Mouse (Mus musculus) CH12.LX (cell line): ENCODE data around the gene Rasgef1c. TPM values are rescaled to one million over a fixed set of nuclear protein-coding genes. Genes with fewer than 3 reads are reported as not detected.
A peak's percentile ranks its signal among the peaks of the same experiment; 100 is the strongest.

Experiments
- DNase-seq: peaks from one replicate; pipeline ENCODE4 v3.0.0-alpha.2; 2013; ENCODE audit errors: extremely low read depth
- H3K27ac ChIP-seq: 2 replicates; pipeline ENCODE4 v1.5.1; 2012; ENCODE audit warnings: low read depth, mild to moderate bottlenecking, control low read depth, moderate library complexity; ENCODE audit not compliant: insufficient read depth
- H3K27me3 ChIP-seq: replicated peaks from 2 replicates; pipeline ENCODE3; 2012; ENCODE audit warnings: inconsistent platforms
- H3K36me3 ChIP-seq, 2 experiments: replicated peaks in 1 of 2; 2 replicates each; pipeline versions ENCODE3 to v1.6.1; 2012; ENCODE audit warnings: inconsistent platforms in 1 of 2, low read length in 1 of 2, mild to moderate bottlenecking in 1 of 2, mixed read lengths in 1 of 2, moderate library complexity in 1 of 2; ENCODE audit not compliant: control insufficient read depth in 1 of 2, insufficient read depth in 1 of 2
- H3K4me1 ChIP-seq, 2 experiments: 2 replicates each; pipeline ENCODE4 v1.6.1; 2012; ENCODE audit warnings: inconsistent platforms in 1 of 2, moderate library complexity in 1 of 2; ENCODE audit not compliant: insufficient read depth in 2 of 2, control insufficient read depth in 1 of 2
- H3K4me2 ChIP-seq: 2 replicates; pipeline ENCODE4 v1.6.1; 2012; ENCODE audit warnings: low read depth, mild to moderate bottlenecking, control low read depth; ENCODE audit not compliant: poor library complexity, insufficient read depth, severe bottlenecking
- H3K4me3 ChIP-seq, 3 experiments: fragments of 150-350 bp in 1 of 3; sonication (generic) in 1 of 3; replicated peaks in 1 of 3; 2 replicates each; pipeline versions ENCODE3 to v1.5.1; 2011 to 2012; ENCODE audit warnings: low read depth in 2 of 3, low read length in 2 of 3, mild to moderate bottlenecking in 2 of 3, moderate library complexity in 2 of 3, control low read depth in 1 of 3, improper control_type of control experiment in 1 of 3, inconsistent platforms in 1 of 3, mixed read lengths in 1 of 3; ENCODE audit not compliant: poor library complexity in 1 of 3
- H3K79me2 ChIP-seq: replicated peaks from 2 replicates; pipeline ENCODE4 v1.6.1; 2012; ENCODE audit warnings: mild to moderate bottlenecking, moderate library complexity; ENCODE audit not compliant: control insufficient read depth, poor library complexity, insufficient read depth, severe bottlenecking; ENCODE audit errors: extremely low read depth
- H3K9ac ChIP-seq: 2 replicates; pipeline ENCODE4 v1.6.1; 2012; ENCODE audit warnings: low read depth, mild to moderate bottlenecking, control low read depth, moderate library complexity; ENCODE audit not compliant: insufficient read depth
- H3K9me3 ChIP-seq: replicated peaks from 2 replicates; pipeline ENCODE3; 2012; ENCODE audit warnings: low read length, inconsistent platforms, mixed read lengths
- BHLHE40 ChIP-seq: IDR thresholded peaks from 2 replicates; pipeline ENCODE4 v1.6.1; 2011; ENCODE audit warnings: mild to moderate bottlenecking, low read depth, low read length, improper control_type of control experiment
- CHD1 ChIP-seq: IDR thresholded peaks from 2 replicates; pipeline ENCODE4 v1.6.1; 2012; ENCODE audit warnings: low read depth, low read length, improper control_type of control experiment, inconsistent platforms
- CHD2 ChIP-seq: IDR thresholded peaks from 2 replicates; pipeline ENCODE4 v1.6.1; 2011; ENCODE audit warnings: low read length, improper control_type of control experiment
- CTCF ChIP-seq, 2 experiments: IDR thresholded peaks in 1 of 2; conservative IDR thresholded peaks in 1 of 2; 2 replicates each; pipeline ENCODE4 v1.5.1; 2011 to 2012; ENCODE audit warnings: low read depth in 2 of 2, low read length in 2 of 2, improper control_type of control experiment in 1 of 2, inconsistent platforms in 1 of 2, mild to moderate bottlenecking in 1 of 2, moderate library complexity in 1 of 2
- E2F4 ChIP-seq: IDR thresholded peaks from 2 replicates; pipeline ENCODE4 v1.6.1; 2011; ENCODE audit warnings: low read depth, low read length, improper control_type of control experiment; ENCODE audit not compliant: insufficient replicate concordance
- ELF1 ChIP-seq: IDR thresholded peaks from 2 replicates; pipeline ENCODE4 v1.6.1; 2014; ENCODE audit warnings: low read depth, mild to moderate bottlenecking, inconsistent platforms, low read length, improper control_type of control experiment
- EP300 ChIP-seq: IDR thresholded peaks from 2 replicates; pipeline ENCODE4 v1.6.1; 2011; ENCODE audit warnings: low read length, improper control_type of control experiment
- ETS1 ChIP-seq: conservative IDR thresholded peaks from 2 replicates; pipeline ENCODE4 v1.6.1; 2012; ENCODE audit warnings: low read depth, mild to moderate bottlenecking, inconsistent platforms, low read length, improper control_type of control experiment, moderate library complexity
- GABPA ChIP-seq: IDR thresholded peaks from 2 replicates; pipeline ENCODE4 v1.6.1; 2012; ENCODE audit warnings: low read depth, low read length, improper control_type of control experiment, inconsistent platforms; ENCODE audit not compliant: insufficient replicate concordance
- HCFC1 ChIP-seq: IDR thresholded peaks from 2 replicates; pipeline ENCODE4 v1.6.1; 2012; ENCODE audit warnings: low read depth, mild to moderate bottlenecking, inconsistent platforms, low read length, improper control_type of control experiment
- IRF4 ChIP-seq: IDR thresholded peaks from 2 replicates; pipeline ENCODE4 v1.6.1; 2014; ENCODE audit warnings: low read depth, mild to moderate bottlenecking, inconsistent platforms, low read length, improper control_type of control experiment
- JUN ChIP-seq: IDR thresholded peaks from 2 replicates; pipeline ENCODE4 v1.6.1; 2011; ENCODE audit warnings: low read depth, mild to moderate bottlenecking, low read length, improper control_type of control experiment, moderate library complexity; ENCODE audit not compliant: insufficient read depth
- JUND ChIP-seq: conservative IDR thresholded peaks from 2 replicates; pipeline ENCODE4 v1.6.1; 2011; ENCODE audit warnings: low read depth, low read length, improper control_type of control experiment
- KAT2A ChIP-seq: IDR thresholded peaks from 2 replicates; pipeline ENCODE4 v1.6.1; 2012; ENCODE audit warnings: low read length, improper control_type of control experiment, inconsistent platforms; ENCODE audit not compliant: insufficient replicate concordance
- MAFK ChIP-seq: IDR thresholded peaks from 2 replicates; pipeline ENCODE4 v1.6.1; 2011; ENCODE audit warnings: low read length, improper control_type of control experiment; ENCODE audit not compliant: insufficient replicate concordance
- MAX ChIP-seq: IDR thresholded peaks from 2 replicates; pipeline ENCODE4 v1.6.1; 2011; ENCODE audit warnings: low read length, improper control_type of control experiment
- MAZ ChIP-seq: IDR thresholded peaks from 2 replicates; pipeline ENCODE4 v1.6.1; 2012; ENCODE audit warnings: low read depth, mild to moderate bottlenecking, inconsistent platforms, low read length, improper control_type of control experiment, moderate library complexity
- MEF2A ChIP-seq: IDR thresholded peaks from 2 replicates; pipeline ENCODE4 v1.6.1; 2014; ENCODE audit warnings: low read depth, mild to moderate bottlenecking, inconsistent platforms, low read length, improper control_type of control experiment, borderline replicate concordance
- MXI1 ChIP-seq: IDR thresholded peaks from 2 replicates; pipeline ENCODE4 v1.6.1; 2011; ENCODE audit warnings: mild to moderate bottlenecking, low read depth, low read length, improper control_type of control experiment
- MYC ChIP-seq: IDR thresholded peaks from 2 replicates; pipeline ENCODE4 v1.6.1; 2011; ENCODE audit warnings: low read depth, mild to moderate bottlenecking, improper control_type of control experiment, low read length
- NELFE ChIP-seq: IDR thresholded peaks from 2 replicates; pipeline ENCODE4 v1.6.1; 2011; ENCODE audit warnings: low read depth, low read length, improper control_type of control experiment
- NRF1 ChIP-seq: IDR thresholded peaks from 2 replicates; pipeline ENCODE4 v1.6.1; 2014; ENCODE audit warnings: low read depth, mild to moderate bottlenecking, inconsistent platforms, low read length, improper control_type of control experiment, moderate library complexity
- PAX5 ChIP-seq: IDR thresholded peaks from 2 replicates; pipeline ENCODE4 v1.6.1; 2012; ENCODE audit warnings: low read length, inconsistent platforms, mixed read lengths
- POLR2A ChIP-seq: IDR thresholded peaks from 2 replicates; pipeline ENCODE4 v1.6.1; 2011; ENCODE audit warnings: low read depth, mild to moderate bottlenecking, improper control_type of control experiment, low read length
- POLR2AphosphoS2 ChIP-seq: IDR thresholded peaks from 2 replicates; pipeline ENCODE4 v1.6.1; 2011; ENCODE audit warnings: low read depth, low read length, improper control_type of control experiment
- RAD21 ChIP-seq: IDR thresholded peaks from 2 replicates; pipeline ENCODE4 v1.6.1; 2011; ENCODE audit warnings: low read depth, mild to moderate bottlenecking, low read length, improper control_type of control experiment, moderate library complexity
- RCOR1 ChIP-seq: conservative IDR thresholded peaks from 2 replicates; pipeline ENCODE4 v1.6.1; 2012; ENCODE audit warnings: low read depth, mild to moderate bottlenecking, inconsistent platforms, low read length, improper control_type of control experiment
- SIN3A ChIP-seq: IDR thresholded peaks from 2 replicates; pipeline ENCODE4 v1.6.1; 2012; ENCODE audit warnings: low read length, improper control_type of control experiment, inconsistent platforms
- SMC3 ChIP-seq: IDR thresholded peaks from 2 replicates; pipeline ENCODE4 v1.6.1; 2011; ENCODE audit warnings: low read depth, low read length, improper control_type of control experiment
- TBP ChIP-seq: conservative IDR thresholded peaks from 2 replicates; pipeline ENCODE4 v1.6.1; 2011; ENCODE audit warnings: low read depth, low read length, improper control_type of control experiment
- TCF12 ChIP-seq: IDR thresholded peaks from 2 replicates; pipeline ENCODE4 v1.6.1; 2014; ENCODE audit warnings: low read depth, mild to moderate bottlenecking, inconsistent platforms, low read length, improper control_type of control experiment
- UBTF ChIP-seq: IDR thresholded peaks from 2 replicates; pipeline ENCODE4 v1.6.1; 2012; ENCODE audit warnings: low read depth, mild to moderate bottlenecking, inconsistent platforms, low read length, improper control_type of control experiment, moderate library complexity
- USF1 ChIP-seq: IDR thresholded peaks from 2 replicates; pipeline ENCODE4 v1.6.1; 2014; ENCODE audit warnings: low read depth, mild to moderate bottlenecking, inconsistent platforms, low read length, improper control_type of control experiment
- USF2 ChIP-seq: conservative IDR thresholded peaks from 2 replicates; pipeline ENCODE4 v1.6.1; 2011; ENCODE audit warnings: low read depth, low read length, improper control_type of control experiment
- ZC3H11A ChIP-seq: IDR thresholded peaks from 2 replicates; pipeline ENCODE4 v1.6.1; 2012; ENCODE audit warnings: low read depth, mild to moderate bottlenecking, inconsistent platforms, low read length, improper control_type of control experiment
- ZKSCAN1 ChIP-seq: IDR thresholded peaks from 2 replicates; pipeline ENCODE4 v1.6.1; 2012; ENCODE audit warnings: low read depth, inconsistent platforms, low read length, improper control_type of control experiment, borderline replicate concordance
- ZMIZ1 ChIP-seq: IDR thresholded peaks from 2 replicates; pipeline ENCODE4 v1.6.1; 2012; ENCODE audit warnings: low read depth, mild to moderate bottlenecking, inconsistent platforms, low read length, improper control_type of control experiment
- ZNF384 ChIP-seq: IDR thresholded peaks from 2 replicates; pipeline ENCODE4 v1.6.1; 2012; ENCODE audit warnings: low read depth, low read length, improper control_type of control experiment, inconsistent platforms
- dilution Hi-C: fragments of 300-500 bp; cut with MboI; formaldehyde crosslinking; loops from 2 replicates; pipeline ENCODE4 v1.14.3; 2020; ENCODE audit warnings: low sequenced_read_pairs; ENCODE audit not compliant: extremely low pct_unique_long_range_greater_than_20kb, extremely low pct_ligation_motif_present
- in situ Hi-C: fragments of 300-500 bp; cut with MboI; formaldehyde crosslinking; loops from 3 replicates; pipeline ENCODE4 v1.14.3; 2019; ENCODE audit warnings: low sequenced_read_pairs, low pct_ligation_motif_present, low pct_unique_long_range_greater_than_20kb, mixed read lengths
- polyA plus RNA-seq: library from polyadenylated mRNA; unstranded; fragments of >175 nt; gene quantifications from 2 replicates; pipeline ENCODE4 v1.2.1, GENCODE M21; 2012; ENCODE audit warnings: low read depth; ENCODE audit not compliant: insufficient read length
- total RNA-seq, 2 experiments: library from RNA; depleted of rRNA; stranded (reverse); fragments of 300-350 nt in 1 of 2; fragments of >200 nt in 1 of 2; gene quantifications; 2 replicates each; pipeline ENCODE4 v1.2.3; 2012 to 2014

Rasgef1c gene
- total and polyA plus RNA-seq, 3 experiments = not detected

DNA sequence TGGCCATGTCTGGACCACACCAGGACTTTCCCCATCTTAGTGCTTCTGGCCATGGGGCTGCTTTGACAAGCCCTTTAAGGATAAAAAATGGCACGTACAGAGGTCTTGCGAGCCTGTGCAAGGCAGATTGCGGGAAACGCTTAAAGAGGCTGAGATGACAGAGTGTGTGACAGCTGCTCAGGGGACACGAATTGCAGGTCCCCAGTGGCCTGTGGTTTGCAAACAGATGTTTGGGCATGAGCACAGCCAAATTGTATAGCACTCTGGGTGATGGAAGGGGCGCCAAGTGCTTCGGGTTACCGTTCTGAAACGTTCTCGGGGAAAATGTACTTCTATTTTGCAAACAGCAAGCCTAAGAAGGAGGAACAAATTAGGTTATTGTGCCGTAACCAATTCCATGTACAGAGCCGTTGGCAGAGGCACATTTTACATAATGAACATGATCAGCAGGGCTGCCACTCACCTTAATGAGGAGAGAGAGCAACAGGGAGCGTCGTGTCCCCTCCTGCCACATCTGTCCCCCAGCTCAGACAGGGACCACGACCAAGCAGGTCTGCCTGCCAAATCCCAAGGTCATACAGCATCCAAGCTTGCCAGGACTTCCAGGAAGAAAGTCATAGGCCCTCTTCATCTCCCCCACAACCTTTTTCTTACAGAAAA is 17.0 kb downstream of the Rasgef1c start:
- Histone ChIP-seq H3K27me3 (peaks cover 84% of the 10 kb centered on the region), H3K9ac (no peak overlapping the region), H3K36me3 (no peaks in the 10 kb centered on the region), H3K4me3 (no peak overlapping the region), H3K79me2 (no peaks in the 10 kb centered on the region), H3K27ac (no peak overlapping the region), H3K9me3 (no peaks in the 10 kb centered on the region), H3K4me1 (peaks cover 13 to 29% of the 10 kb centered on the region in 2 experiments), H3K4me2 (peak overlapping the region; percentile 11; the same call in 1 of the 2 replicates)
- DNase-seq = peak; percentile 83
- dilution Hi-C loops = no loop called here
- in situ Hi-C loops = no loop called here
- TF ChIP-seq MEF2A = peak; percentile 58
- TF ChIP-seq JUN = no peak
- TF ChIP-seq SIN3A = peak; percentile 65
- TF ChIP-seq UBTF = 0 out of 2 replicates have a peak, but pooled peaks have one; percentile 25
- TF ChIP-seq MYC = 0 out of 2 replicates have a peak, but pooled peaks have one; percentile 34
- 0 out of 2 replicates have a peak, but pooled peaks have one; percentile 46 for TF ChIP-seq CHD1
- 0 out of 2 replicates have a peak, but pooled peaks have one; percentile 12 for TF ChIP-seq KAT2A
- no peak for TF ChIP-seq ZMIZ1
- no peak for TF ChIP-seq POLR2AphosphoS2
- TF ChIP-seq GABPA = no peak
- no peak for TF ChIP-seq USF2
- TF ChIP-seq TBP = no peak
- TF ChIP-seq RCOR1 = 0 out of 2 replicates have a peak, but pooled peaks have one; percentile 52
- 0 out of 2 replicates have a peak, but pooled peaks have one; percentile 27 for TF ChIP-seq E2F4
- TF ChIP-seq EP300 = peak; percentile 71
- TF ChIP-seq RAD21 = no peak; the same call in 1 of the 2 replicates
- no peak for TF ChIP-seq USF1
- peak; percentile 39; the same call in 1 of the 2 replicates for TF ChIP-seq MXI1
- TF ChIP-seq NELFE = no peak
- no peak for TF ChIP-seq JUND
- TF ChIP-seq CTCF (conservative IDR thresholded peaks at IDR 0.05 in 1 of 2, IDR thresholded peaks at IDR 0.05 in 1 of 2; ENCODE audit: low read depth in 2 of 2, low read length in 2 of 2) = no peak
- peak; percentile 77 for TF ChIP-seq IRF4
- TF ChIP-seq MAFK = peak; percentile 75
- no peak for TF ChIP-seq ELF1
- no peak for TF ChIP-seq ZNF384
- TF ChIP-seq ZC3H11A = no peak
- no peak for TF ChIP-seq CHD2
- no peak for TF ChIP-seq POLR2A
- TF ChIP-seq BHLHE40 = peak; percentile 91
- peak; percentile 93 for TF ChIP-seq ETS1
- no peak for TF ChIP-seq ZKSCAN1
- TF ChIP-seq MAX = 0 out of 2 replicates have a peak, but pooled peaks have one; percentile 22
- TF ChIP-seq SMC3 = no peak
- TF ChIP-seq NRF1 = peak; percentile 46; the same call in 1 of the 2 replicates
- TF ChIP-seq PAX5 = no peak
- TF ChIP-seq MAZ = no peak
- peak; percentile 96; the same call in 1 of the 2 replicates for TF ChIP-seq TCF12
- no peak for TF ChIP-seq HCFC1
